Mouse (Mus musculus): ENCODE results near the gene Tanc1.
A peak's percentile ranks its signal among the peaks of the same experiment; 100 is the strongest.
"Not testable (repeated sequence)": the region's sequence is repeated elsewhere in the genome, so short reads cannot be mapped to it uniquely, and the experiment has no call there.

The Tanc1 gene

DNA sequence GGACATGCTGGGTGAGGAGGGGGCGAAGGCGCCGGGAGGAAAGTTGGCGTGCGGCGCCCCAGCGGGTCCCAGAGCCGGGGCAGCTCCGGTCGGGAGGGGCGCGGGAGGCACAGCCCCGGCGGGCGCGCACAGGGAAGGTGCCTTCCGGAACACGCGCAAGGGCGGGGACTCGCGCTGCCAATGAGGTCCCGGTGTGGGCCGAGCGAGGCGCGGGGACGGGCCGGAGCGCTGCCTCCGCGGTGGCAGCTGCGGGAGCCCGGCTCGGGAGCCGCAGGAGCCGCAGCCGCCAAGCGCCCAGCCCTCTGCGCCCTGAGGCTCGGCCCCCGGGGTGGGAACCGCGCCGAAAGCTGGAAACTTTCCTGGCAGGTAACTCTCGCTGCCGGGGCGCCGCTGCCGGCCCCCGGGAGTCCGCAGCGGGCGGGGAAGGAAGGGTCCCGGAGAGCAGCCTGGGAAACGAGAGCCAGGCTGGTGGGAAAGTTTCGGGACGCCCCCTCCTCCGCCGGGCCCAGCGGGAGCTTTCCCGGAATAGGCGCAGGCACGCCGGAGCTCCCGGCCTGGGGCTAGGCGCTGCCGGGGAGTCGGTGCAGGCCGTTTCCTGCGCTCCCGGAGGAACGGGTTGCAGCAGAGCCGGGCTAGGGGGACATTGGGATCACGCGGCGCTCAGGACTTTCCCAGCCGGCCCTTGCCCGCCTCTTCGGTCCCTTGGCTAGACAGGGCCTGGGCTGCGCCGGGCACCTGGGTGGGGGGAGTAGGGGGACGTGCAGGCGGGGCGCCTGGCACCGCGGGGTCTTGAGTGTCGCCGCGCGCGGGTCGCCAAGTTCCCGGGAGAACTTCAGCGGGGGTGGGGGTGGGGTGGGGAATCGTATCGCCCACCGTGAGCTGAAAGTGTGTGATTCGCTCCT lies at the start of gene Tanc1:
Tanc1 (plus strand) TSS at position 212 of the 902 bp plus-strand sequence.
- DNase-seq (ENCODE audit: low spot score), result peak; percentile 67

DNA sequence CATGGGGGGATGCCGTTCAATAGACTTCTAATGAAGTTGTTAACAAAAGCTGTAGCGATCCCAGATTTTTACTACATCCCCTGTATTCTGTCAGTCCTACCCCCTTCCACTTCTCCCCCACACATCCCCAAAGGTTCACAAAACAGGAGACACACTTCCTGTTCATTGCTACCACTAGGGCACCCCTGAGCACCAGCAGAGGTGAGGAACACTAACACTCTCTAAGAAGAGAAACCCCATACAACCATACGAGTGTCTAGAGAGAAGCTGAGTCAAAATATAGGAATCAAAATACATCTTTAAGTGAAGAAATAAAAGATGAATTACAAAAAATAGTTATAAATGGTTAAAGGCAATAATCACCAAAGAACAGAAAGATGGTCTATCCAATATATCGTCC lies 49.6 kb upstream of the Tanc1 start:
- DNase-seq (ENCODE audit: low spot score), result no peak

DNA sequence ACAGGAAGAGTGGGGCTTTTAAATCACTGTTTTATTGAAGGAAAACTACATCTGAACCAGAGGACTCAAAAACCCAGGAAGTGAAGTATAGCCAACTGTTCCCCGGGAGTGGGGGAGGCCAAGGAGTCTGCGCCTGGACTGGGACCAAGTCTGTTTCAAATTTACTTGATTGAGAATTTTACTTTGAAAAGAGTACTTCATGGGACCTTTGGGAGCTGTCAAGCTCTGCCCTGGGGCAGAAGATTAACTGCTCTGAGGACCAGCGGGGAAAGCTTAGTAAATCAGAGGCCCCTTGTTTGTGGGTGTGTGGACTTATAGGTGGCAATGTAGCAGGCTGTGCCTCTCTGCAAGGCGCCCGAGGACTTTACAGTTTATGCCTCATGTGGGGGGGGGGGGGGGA lies 49.1 kb upstream of the Tanc1 start:
- DNase-seq (ENCODE audit: low spot score), result no peak

DNA sequence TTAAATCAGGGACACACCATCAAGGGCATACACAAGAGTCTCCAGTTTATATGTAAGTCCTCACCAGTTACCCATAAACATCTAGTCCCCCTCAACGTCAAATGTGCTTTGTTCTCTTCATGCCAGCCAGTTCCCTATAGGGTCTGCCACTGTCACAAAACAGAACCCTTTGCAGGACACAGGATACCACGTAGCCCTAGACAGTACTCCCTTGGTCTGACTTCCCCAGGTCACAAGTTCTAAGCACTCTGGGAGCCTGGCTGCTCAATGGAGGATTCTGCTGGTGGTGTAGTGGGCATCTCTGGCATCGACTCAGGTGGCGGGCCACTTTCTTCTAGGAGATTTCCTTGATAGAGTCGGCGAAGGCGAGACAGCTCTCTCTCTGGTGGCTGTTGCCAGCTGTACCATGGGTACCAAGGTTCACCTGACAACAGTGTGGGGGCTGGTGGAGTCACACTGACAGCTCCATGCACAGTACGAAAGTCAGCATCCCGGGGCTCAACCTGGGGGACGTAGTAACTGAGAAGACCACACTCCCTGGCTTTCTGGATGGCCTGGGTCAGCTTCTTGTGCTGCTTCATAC lies 47.7 kb upstream of the Tanc1 start:
- DNase-seq (ENCODE audit: low spot score), result not testable (repeated sequence)

DNA sequence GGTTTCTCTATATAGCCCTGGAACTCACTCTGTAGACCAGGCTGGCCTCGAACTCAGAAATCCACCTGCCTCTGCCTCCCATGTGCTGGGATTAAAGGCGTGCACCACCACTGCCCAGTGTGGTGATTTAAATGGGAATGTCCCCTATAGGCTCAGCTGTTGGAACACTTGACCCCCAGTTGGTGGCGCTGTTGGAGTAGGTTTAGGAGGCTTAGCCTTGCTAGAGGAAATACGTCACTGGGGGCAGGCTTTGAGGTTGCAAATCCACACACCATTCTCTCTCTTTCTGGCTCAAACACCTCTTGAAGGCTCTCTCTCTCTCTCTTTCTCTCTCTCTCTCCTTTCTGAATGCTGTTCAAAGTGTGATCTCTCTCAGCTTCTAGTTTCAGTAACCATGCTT lies 46.9 kb upstream of the Tanc1 start:
- no peak for DNase-seq (ENCODE audit: low spot score)

DNA sequence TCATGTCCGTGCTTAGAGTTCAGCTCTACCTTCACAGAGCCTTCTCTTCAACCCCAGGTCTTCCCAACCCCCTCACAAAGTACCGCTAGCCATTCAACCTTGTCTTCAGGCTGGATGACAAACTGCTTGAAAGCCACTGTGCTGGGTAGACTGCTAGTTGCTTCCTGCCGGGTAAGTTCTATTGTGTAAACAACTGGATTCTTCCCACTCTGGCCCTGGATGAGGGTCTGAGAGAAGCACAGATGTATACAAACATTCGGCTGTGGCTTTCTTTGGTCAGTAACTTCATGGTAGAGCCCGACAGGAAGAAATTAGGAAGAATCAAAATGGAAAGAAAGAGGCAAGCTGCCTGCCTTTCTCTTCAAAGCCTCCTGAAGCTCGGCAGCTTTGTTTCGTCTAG lies 30.9 kb upstream of the Tanc1 start:
- no peak for DNase-seq (ENCODE audit: low spot score)

DNA sequence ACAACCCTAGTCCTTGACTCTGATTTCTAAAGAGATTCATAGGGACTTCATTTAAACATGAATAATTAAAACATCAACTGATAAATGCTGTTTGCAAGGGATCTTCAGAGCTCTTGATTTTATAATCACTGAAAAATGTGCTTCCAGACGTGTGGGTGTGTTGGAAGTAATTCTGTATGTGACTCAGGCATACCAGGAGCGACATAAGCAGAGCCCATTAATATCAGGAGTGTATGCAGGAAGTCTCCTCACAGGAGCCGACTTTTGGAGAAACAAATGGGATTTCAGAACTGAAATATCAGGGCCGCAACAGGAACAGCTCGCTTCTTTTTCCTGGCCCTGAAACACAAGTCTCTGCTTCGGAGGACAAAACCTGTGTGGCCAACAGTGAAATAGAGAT lies 27.9 kb upstream of the Tanc1 start:
- no peak for DNase-seq (ENCODE audit: low spot score)

DNA sequence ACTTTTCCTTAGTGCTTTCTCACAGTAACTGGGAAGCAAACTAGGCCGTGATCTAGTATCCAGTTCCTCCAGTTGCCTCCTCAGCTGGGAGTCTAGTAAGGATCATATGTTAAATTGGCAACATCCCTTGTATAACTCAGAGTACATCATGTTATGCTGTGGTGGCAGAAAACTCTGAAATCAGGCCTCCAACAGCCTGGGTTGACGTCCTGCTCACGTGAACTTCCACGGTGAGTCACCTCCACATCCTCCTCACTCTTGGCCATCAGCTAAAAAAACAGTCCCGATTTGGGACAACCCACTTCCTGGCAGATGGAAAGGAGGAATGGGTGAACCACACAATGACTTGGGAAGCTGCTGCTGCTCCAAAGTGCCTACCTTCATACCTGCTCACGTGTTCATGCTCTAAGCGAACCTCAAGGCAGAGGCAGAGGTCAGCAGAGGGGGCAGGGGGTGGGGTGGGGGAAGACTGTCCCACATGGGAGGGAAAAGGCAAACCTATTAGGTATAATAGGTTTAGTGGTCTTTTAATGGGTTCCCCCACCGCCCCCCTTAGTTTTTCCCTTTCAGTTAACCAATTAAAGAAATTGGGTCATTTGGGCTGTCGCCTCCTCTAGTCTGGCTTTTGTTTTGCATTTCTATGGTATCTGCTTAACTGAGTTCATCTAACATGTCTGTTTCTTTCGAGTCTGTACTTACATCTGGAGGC lies 24.3 kb upstream of the Tanc1 start:
- DNase-seq (ENCODE audit: low spot score), result no peak

DNA sequence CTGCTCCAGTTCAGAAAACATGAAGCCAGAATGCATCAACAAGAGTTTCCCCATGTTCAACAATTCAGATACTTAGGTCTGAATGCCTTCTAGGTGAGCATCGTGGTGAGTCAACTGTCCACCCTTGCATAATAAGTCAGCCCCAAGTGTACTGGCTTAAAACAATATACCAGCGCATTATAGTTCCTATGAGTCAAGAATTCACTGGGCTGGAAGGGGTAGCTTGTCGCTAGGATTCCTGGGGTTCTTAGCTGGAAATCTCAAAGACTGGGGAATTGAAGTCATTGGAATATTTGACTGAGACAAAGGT lies 23.8 kb upstream of the Tanc1 start:
- DNase-seq (ENCODE audit: low spot score), result no peak

DNA sequence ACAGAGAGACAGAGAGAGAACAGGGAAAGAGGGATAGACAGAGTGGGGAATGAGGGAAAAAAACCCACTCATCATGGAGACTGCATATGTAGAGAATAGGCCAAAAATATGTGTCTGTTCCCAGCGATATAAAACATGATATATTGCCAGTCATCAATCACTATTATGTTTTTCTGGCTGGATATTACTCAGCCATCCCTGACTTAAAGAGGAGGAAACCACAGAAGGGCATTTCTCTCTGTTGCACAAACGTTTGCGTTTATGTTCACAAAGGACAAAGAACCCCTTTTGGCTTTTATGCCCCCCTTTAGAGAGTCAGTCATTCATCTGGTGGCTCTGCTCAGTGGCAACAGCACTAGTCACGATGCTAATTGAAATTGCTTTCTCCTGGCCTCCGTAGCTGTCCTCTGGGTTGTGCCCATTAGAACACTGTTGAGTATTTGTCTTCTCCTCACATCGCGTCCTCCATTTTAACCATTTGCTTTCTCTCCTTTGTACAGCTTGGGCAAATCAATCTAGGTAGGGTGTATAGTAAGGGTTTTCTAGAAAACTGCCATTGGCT lies 18.4 kb upstream of the Tanc1 start:
- DNase-seq (ENCODE audit: low spot score), result no peak

DNA sequence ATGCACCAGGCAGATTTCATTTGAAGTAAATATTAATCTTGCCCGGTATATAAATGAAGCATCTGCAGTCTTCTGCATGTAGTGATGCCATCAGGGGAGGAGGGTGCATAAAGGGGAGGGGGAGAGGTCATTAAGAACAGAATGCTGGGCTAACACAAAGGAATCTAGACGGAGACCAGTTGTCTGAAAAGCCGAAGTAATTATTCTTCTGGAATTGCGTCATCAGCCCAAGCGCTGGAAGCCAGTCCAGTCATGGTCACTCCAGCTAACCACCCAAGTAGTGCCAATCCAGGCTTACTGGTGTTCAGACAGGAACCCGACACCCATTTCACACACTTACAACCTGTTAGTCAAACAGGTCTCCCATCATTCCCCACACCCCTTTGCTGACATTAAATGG lies 17.7 kb upstream of the Tanc1 start:
- DNase-seq (ENCODE audit: low spot score), result no peak

DNA sequence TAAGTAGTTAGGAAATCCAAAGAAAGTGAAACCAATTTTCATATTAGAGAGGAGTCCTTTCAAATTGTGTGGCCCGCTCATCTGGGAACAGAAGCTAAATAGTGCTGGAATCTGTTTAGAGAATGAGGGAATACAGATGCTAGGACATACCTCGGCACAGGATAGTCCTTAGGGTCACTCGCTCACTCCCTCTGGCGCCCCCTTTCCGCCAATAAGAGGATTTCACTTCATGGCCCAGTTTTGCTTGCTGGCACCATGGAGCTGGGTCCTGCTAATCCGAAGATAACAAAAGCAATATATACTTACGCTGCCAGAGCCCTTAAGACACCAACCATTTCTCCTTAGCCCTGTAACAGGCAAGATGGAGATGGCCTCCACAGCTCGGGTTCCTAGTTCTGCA lies 15.3 kb upstream of the Tanc1 start:
- DNase-seq (ENCODE audit: low spot score), result no peak

DNA sequence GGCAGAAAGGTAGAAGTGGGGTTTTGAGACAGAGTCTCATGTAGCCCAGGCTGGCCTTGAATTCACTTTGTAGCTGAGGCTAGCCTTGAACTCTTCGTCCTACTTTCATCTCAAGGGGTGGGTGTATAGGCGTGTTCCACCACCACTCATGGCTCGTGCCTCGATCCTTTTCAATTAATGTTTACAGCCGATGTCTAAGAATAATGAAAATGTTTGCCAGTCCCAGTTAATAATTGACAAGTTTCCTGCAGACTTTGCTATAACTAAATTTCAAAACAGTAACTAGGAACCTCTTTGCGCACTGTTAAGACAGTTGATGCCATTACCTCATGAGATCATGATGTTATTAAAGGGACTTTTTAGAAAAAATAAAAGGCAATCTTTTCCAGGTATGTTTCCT lies 13.6 kb upstream of the Tanc1 start:
- no peak for DNase-seq (ENCODE audit: low spot score)

DNA sequence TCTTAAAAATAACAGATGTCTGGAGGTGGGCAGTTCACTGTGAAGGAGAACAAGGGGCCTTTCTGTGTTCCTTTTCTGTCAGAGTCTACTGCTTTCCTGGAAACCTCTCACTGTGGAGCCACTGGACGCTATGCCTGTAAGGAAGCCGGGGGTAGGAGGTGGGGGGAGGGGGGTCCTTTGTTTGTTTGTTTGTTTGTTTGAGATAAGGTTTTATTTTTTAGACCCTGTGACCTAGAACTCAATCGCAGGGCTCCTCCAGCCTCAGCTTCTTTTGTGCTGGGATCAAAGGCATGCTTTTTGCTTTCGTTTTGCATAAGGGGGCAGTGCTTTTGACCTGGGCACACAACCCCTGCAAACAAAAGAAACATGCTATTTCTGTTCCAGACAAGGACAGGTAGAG lies 12.9 kb upstream of the Tanc1 start:
- no peak for DNase-seq (ENCODE audit: low spot score)

DNA sequence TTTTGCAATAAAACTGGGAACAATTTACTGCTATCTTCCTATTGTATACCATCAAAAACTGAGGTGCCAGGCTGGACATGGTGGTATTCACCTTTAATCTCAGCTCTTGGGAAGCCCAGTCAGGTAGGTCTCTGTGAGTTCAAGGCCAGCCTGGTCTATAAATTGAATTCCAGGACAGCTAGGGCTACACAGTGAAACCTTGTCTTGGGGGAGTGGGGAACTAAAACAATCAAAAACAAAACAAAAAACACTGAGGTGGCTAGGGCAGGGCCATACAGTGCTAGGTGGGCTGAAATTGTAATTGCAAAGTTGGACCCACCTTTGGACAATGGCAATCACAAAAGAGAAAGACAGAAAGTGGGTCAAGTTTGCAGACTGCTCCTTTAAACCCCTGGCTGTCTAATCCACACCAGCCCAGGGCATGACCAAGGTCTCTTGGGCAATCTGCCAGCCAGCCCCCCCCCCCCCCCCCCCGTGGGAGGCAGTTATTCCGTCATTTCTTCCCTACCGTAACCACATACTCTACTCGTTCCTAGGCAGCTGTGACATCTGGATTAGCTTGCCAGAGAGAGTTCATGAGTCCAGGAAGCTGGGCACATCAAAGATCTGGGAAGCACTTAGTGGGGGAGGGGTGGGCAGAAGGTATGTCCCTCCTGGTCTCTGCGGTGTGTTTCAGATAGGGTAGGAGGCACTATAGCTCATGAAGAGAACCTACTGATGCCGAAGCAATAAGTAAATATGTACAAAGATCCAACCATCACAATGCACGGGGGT lies 12.3 kb upstream of the Tanc1 start:
- DNase-seq (ENCODE audit: low spot score), result no peak

DNA sequence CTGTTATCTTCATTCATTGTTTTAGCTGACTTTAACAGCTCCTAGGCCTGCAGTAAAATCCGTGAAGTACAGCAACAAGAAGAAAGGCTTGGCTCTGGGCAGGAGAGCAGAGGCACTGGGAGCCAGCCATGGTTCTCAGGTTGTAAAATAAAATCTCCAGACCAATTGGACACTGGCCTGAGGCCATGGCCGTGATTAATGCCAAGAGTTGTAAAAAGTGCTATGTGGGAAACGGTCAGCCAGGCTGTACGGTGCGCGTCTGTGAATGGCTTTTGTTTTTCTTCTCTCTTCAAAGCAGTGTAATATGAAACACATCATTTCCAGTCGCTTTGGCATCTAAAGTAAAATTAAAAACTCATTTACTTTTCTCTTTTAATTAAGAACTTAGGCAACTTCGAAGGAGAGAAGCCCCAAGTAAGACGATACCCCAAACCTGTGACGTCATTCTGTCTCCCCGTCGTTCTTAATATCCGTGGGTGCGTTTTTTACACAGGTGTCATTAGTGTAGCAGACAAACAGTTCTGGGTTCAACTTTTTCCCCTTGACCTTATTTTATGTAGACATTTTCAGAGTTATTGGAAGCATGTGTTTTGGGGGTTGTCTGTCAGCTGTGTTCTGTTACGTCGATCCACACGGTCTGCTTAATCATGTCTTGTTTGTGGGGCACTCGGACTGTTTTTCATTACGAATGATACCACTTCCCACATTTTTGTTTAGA lies 11.6 kb upstream of the Tanc1 start:
- DNase-seq (ENCODE audit: low spot score), result no peak

DNA sequence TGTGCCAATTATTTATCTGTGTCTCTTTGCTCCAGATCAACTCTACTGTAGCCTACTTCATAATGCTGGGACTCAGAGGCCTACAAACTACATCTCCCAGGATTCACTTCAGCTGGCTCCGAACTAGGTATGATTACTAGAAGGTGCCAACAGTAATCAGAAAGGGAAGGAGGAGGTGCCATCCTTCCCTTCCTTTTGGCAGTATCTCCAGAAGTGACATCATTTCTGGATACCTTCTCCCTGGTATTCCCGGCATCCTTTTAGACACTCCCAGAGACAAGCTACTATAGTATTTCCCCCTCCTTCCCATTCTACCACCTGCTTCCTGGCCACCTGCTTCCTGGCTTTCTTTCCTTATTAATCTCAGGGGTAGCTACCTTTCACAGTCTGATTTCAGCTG lies 10.9 kb upstream of the Tanc1 start:
- no peak for DNase-seq (ENCODE audit: low spot score)

DNA sequence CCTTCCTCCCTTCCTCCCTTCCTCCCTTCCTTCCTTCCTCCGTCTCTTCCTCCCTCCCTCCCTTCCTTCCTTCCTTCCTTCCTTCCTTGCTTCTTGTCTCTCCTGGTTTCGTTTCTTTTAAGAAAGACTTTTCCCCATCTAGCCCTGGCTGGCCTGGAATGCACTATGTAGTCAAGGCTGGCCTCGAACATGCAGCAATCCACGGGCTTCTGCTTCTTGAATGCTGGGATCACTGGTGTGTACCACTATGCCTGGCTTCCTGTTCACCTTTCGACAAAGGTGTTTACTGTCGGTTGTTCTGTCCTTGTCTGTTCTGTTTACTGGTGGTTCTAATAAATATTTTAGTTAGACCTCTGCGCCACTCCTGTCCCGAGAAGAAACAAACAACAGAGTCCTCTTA lies 10.4 kb upstream of the Tanc1 start:
- DNase-seq (ENCODE audit: low spot score), result no peak

DNA sequence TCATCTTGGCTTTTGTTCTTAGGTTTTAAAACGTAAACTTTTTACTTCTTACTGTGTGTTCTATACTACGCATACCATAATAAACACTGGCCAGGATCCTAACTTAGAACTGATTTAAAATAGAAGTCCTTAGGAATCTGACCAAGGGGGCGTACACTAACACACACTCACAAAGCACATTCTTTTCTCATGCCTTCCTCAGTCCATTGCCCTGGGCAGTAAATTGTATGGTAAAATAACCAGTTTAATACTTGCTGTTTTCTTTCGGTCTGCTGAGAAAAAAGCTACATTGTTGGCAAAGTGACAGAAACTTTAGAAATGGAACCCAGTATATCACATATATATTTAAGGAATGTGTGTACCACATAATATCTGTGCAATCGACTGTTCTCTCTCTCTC lies 2.9 kb upstream of the Tanc1 start:
- no peak for DNase-seq (ENCODE audit: low spot score)

DNA sequence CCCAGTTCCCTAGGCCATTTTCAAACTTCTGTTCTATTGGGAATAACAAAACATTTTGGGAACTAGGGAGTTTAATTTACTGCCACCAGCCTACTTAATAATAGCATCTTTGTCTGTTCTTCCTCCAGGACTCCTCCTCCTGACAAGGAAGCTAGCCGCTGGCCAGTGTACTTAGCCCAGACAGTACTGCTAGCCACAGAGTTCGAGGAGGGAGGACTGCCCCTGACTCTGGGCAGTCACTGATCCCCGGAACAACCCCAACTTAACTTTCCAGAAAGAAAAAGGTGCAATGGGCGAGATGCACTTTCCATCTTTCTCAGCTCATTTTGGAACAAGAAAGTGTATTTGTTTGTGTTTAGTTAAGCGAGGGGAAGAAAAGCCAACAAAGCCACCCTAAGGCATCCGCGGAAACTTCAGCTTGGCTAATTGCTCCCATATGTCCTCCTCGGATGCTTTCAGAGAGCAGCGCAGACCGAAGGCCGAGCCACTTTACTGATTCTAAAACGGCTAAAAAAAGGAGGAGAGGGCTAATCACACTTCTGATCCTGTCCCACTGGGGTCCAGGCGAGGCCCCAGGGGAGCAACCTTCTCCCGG lies 529 bp upstream of the Tanc1 start:
- DNase-seq (ENCODE audit: low spot score), result no peak

Measured in left cerebral cortex, adult 11 months (tissue).